Mouse (Mus musculus): ENCODE results near the gene Lepr. TPM values are rescaled to one million over a fixed set of nuclear protein-coding genes. Genes with fewer than 3 reads are reported as not detected.
"Not testable (repeated sequence)": the region's sequence is repeated elsewhere in the genome, so short reads cannot be mapped to it uniquely, and the experiment has no call there.

Lepr gene
- polyA plus RNA-seq, 1 experiment: not detected

GRCm38 (mm10) chr4:101711100-101711499 lies 6.1 kb upstream of the Lepr start:
- H3K4me3 ChIP-seq (replicated peaks): no peak overlapping the region
- no peaks in the 10 kb centered on the region for H3K36me3 ChIP-seq (replicated peaks; ENCODE audit: low read length)
- H3K9me3 ChIP-seq: no peaks in the 10 kb centered on the region
- peaks cover 3% of the 10 kb centered on the region for H3K27me3 ChIP-seq (replicated peaks)
- no peaks in the 10 kb centered on the region for H3K4me1 ChIP-seq
- TF ChIP-seq GATA1 (IDR thresholded peaks at IDR 0.05; ENCODE audit: borderline replicate concordance, low read length) (no peak), FLI1 (IDR thresholded peaks at IDR 0.05; ENCODE audit: low read length) (no peak)

- H3K36me3 ChIP-seq (replicated peaks; ENCODE audit: low read length): no peaks in the 10 kb centered on the region
- peaks cover 6% of the 10 kb centered on the region; the same call in 1 of the 2 replicates for H3K9me3 ChIP-seq
- H3K4me3 ChIP-seq (replicated peaks): no peak overlapping the region
- TF ChIP-seq FLI1 (IDR thresholded peaks at IDR 0.05; ENCODE audit: low read length) (no peak), GATA1 (IDR thresholded peaks at IDR 0.05; ENCODE audit: borderline replicate concordance, low read length) (no peak)
- H3K27me3 ChIP-seq (replicated peaks): peaks cover 14% of the 10 kb centered on the region
- H3K4me1 ChIP-seq: peaks cover 3% of the 10 kb centered on the region; the same call in 1 of the 2 replicates
These were observed 4.6 kb upstream of the Lepr start for GRCm38 (mm10) chr4:101712563-101712962.

DNA sequence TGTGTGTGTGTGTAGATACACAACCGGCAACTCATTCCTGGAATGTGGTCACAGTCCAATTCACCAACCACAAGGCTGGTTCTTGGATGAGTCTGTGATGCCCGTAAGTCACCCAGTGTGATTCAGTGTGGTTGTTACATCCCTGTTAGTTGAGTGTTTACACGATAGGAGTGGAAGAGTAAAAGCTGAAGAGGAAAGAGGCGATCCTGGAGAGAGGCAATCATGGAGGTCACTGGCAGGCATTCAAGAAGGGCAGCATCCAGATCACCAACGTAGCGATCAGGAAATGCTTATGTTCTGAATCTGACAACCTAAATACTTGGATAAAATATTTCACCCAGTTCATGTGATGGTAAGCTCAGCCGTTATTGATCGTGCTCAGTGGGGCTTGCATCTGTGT lies 1.9 kb upstream of the Lepr start:
- TF ChIP-seq FLI1 (IDR thresholded peaks at IDR 0.05; ENCODE audit: low read length): no peak

DNA sequence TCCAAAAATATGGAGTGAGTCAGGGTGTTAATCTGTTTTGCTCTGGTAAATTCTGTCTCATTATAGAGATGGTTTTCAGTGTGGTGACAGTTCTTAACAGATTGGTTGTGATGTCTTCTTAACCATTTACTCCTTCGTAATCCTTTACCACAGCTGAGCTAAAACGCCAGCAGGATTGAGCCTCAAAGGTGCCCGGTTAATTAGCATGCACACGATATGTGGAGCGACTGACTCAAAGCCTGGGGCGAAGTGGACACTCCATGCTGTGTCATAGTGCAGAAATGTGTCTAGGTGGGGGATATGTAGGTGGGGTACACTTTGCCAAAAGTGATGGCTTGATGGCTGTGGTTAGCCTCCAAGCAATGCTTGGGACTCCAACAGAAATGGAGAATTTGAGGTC lies 1.4 kb upstream of the Lepr start:
- peaks cover 6% of the 10 kb centered on the region; the same call in 1 of the 2 replicates for H3K9me3 ChIP-seq
- TF ChIP-seq FLI1 (IDR thresholded peaks at IDR 0.05; ENCODE audit: low read length) (no peak), GATA1 (IDR thresholded peaks at IDR 0.05; ENCODE audit: borderline replicate concordance, low read length) (no peak)
- H3K27me3 ChIP-seq (replicated peaks): peaks cover 24% of the 10 kb centered on the region
- H3K4me1 ChIP-seq: peaks cover 3% of the 10 kb centered on the region
- no peaks in the 10 kb centered on the region for H3K36me3 ChIP-seq (replicated peaks; ENCODE audit: low read length)
- H3K4me3 ChIP-seq (replicated peaks): no peak overlapping the region

More for the DNA sequence above, 1.9 kb upstream of the Lepr start:
- Histone ChIP-seq H3K36me3 (replicated peaks; ENCODE audit: low read length) (no peaks in the 10 kb centered on the region), H3K9me3 (peaks cover 6% of the 10 kb centered on the region; the same call in 1 of the 2 replicates), H3K4me1 (peaks cover 3% of the 10 kb centered on the region; the same call in 1 of the 2 replicates), H3K4me3 (replicated peaks) (no peak overlapping the region), H3K27me3 (replicated peaks) (peaks cover 24% of the 10 kb centered on the region)

DNA sequence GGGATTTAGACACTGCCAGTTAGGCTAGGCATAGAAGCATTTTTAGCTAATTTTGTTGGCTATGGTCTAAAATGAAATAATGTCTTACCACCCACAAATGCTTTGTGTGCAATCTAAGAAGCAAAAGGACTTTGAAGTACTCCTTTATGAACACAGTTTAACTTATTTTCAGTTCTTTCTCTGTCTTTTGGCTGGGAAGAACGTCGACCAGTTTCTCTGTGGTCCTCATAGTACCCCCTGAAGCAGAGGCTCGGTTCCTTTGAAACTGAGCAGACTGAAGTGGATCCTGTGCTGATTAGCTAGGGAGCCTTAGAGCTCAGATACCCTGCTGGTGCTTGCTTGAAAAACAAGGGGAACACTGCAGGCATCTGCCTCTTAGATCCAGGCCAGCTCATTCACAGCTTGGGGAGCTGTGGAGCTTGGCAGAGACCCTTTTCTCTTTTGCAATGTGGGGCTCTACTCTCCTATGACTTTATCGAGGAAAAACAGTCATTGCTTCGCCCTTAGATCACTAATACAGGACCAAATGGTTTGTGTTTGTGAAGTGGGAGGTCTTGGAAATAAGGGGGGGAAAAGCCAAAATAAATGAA lies 1.9 kb downstream of the Lepr start:
- peaks cover 6% of the 10 kb centered on the region; the same call in 1 of the 2 replicates for H3K9me3 ChIP-seq

GRCm38 (mm10) chr4:101721705-101722104 lies 4.5 kb downstream of the Lepr start:
- no peaks in the 10 kb centered on the region for H3K36me3 ChIP-seq (replicated peaks; ENCODE audit: low read length)
- H3K27me3 ChIP-seq (replicated peaks): peaks cover 18% of the 10 kb centered on the region
- H3K4me3 ChIP-seq (replicated peaks): no peak overlapping the region
- TF ChIP-seq GATA1 (IDR thresholded peaks at IDR 0.05; ENCODE audit: borderline replicate concordance, low read length): no peak
- H3K9me3 ChIP-seq: peaks cover 6% of the 10 kb centered on the region; the same call in 1 of the 2 replicates
- peaks cover 3% of the 10 kb centered on the region for H3K4me1 ChIP-seq

More for the DNA sequence above, 1.9 kb downstream of the Lepr start:
- Histone ChIP-seq H3K4me1 (peaks cover 3% of the 10 kb centered on the region), H3K27me3 (replicated peaks) (peaks cover 24% of the 10 kb centered on the region), H3K4me3 (replicated peaks) (no peak overlapping the region), H3K36me3 (replicated peaks; ENCODE audit: low read length) (no peaks in the 10 kb centered on the region)
- TF ChIP-seq GATA1 (IDR thresholded peaks at IDR 0.05; ENCODE audit: borderline replicate concordance, low read length) (no peak), FLI1 (IDR thresholded peaks at IDR 0.05; ENCODE audit: low read length) (no peak)

DNA sequence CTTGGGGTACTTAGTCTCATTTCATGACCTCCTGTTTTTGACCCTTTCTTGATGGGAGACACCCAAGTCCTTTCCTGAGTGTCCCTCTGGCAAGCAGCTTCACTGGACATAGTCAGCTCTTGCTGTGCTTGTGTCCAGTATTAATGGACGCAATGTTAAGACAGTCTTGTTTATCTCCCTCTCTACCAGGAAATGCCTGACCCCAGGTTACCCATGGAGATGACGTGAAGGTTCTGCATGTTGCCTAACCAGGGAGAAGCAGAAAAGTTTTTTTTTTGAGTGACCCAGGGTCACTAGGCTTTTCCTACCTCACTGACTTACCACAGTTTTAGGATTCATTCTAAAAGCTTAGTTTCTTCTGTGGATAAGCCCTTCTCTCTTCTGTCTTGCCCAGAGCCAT lies 24.8 kb downstream of the Lepr start:
- Histone ChIP-seq H3K4me3 (replicated peaks) (no peak overlapping the region), H3K27me3 (replicated peaks) (no peaks in the 10 kb centered on the region), H3K36me3 (replicated peaks; ENCODE audit: low read length) (no peaks in the 10 kb centered on the region), H3K4me1 (no peaks in the 10 kb centered on the region), H3K9me3 (no peaks in the 10 kb centered on the region)
- TF ChIP-seq FLI1 (IDR thresholded peaks at IDR 0.05; ENCODE audit: low read length): no peak
- TF ChIP-seq GATA1 (IDR thresholded peaks at IDR 0.05; ENCODE audit: borderline replicate concordance, low read length): no peak

DNA sequence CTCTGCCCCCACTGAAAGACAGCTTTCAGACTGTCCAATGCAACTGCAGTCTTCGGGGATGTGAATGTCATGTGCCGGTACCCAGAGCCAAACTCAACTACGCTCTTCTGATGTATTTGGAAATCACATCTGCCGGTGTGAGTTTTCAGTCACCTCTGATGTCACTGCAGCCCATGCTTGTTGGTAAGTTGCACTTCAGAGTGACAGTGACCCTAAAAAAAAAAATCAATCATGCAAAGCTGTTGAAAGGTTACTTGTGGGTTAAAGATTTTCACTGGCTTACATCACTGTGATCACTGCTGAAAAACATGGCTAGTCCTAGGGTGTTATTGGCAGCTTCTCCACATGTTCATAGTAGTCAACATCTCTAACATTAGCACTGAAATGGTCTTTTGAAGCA lies 28.3 kb downstream of the Lepr start:
- H3K4me3 ChIP-seq (replicated peaks): no peak overlapping the region
- TF ChIP-seq GATA1 (IDR thresholded peaks at IDR 0.05; ENCODE audit: borderline replicate concordance, low read length) (no peak), FLI1 (IDR thresholded peaks at IDR 0.05; ENCODE audit: low read length) (no peak)
- H3K27me3 ChIP-seq (replicated peaks): no peaks in the 10 kb centered on the region
- H3K9me3 ChIP-seq: no peaks in the 10 kb centered on the region
- no peaks in the 10 kb centered on the region for H3K36me3 ChIP-seq (replicated peaks; ENCODE audit: low read length)
- H3K4me1 ChIP-seq: no peaks in the 10 kb centered on the region

DNA sequence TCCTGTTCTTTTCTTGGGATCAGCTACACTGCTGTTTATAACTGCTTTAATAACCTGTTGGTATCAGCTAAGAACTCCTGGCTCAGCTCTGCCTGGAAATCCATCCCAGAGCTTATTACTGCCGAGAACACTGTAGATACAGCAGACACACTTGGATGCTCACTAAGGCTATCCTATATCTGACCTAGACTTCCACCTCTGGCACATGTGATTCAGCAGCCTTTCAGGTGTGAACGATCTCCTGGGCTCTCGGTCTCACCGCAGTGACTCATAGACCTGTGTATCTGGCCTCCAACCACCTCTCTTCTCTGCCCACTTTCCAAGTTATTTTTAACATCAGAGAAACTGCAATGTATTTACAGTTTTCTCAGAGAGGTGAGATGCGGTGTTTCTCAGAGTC lies 43.3 kb downstream of the Lepr start:
- Histone ChIP-seq H3K4me3 (replicated peaks) (no peak overlapping the region), H3K27me3 (replicated peaks) (no peaks in the 10 kb centered on the region), H3K36me3 (replicated peaks; ENCODE audit: low read length) (no peaks in the 10 kb centered on the region), H3K4me1 (no peaks in the 10 kb centered on the region), H3K9me3 (no peaks in the 10 kb centered on the region)
- TF ChIP-seq GATA1 (IDR thresholded peaks at IDR 0.05; ENCODE audit: borderline replicate concordance, low read length) (no peak), FLI1 (IDR thresholded peaks at IDR 0.05; ENCODE audit: low read length) (no peak)

GRCm38 (mm10) chr4:101843923-101844322 lies 126.7 kb downstream of the Lepr start, which contains the start of gene B020004J07Rik:
B020004J07Rik (minus strand) TSS chr4:101844023.
- H3K4me1 ChIP-seq; H3K36me3 ChIP-seq (replicated peaks; ENCODE audit: low read length); H3K9me3 ChIP-seq; H3K4me3 ChIP-seq (replicated peaks); H3K27me3 ChIP-seq (replicated peaks): not testable (repeated sequence)

DNA sequence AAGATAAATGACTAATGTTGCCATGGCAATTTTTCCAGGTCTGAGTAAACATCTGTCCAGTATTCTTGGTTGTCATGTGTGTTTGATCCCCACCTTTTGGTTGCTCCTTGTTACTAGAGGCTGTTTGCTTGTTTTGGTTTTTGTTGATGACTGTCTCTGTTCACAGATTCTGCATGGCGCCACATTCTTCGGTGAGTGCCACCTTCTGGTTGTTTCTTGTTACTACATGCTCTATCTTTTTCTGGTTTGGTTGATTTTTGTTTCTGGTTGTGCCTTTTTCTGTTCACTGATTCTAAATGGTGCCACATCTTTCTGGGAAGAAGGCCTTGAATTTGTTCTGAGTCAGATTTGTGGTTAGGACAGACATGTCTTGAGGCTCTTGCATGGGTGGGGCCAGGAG lies 133.7 kb downstream of the Lepr start:
- no peaks in the 10 kb centered on the region for H3K36me3 ChIP-seq (replicated peaks; ENCODE audit: low read length)
- no peaks in the 10 kb centered on the region for H3K4me1 ChIP-seq
- no peak for TF ChIP-seq FLI1 (IDR thresholded peaks at IDR 0.05; ENCODE audit: low read length)
- TF ChIP-seq GATA1 (IDR thresholded peaks at IDR 0.05; ENCODE audit: borderline replicate concordance, low read length): no peak
- H3K9me3 ChIP-seq: peaks cover 41% of the 10 kb centered on the region
- no peaks in the 10 kb centered on the region for H3K27me3 ChIP-seq (replicated peaks)
- no peak overlapping the region for H3K4me3 ChIP-seq (replicated peaks)

All from megakaryocyte, embryonic 14.5 days (primary cell).